Mouse (Mus musculus): ENCODE data around the gene Gpatch2.

The Gpatch2 gene

GRCm38 (mm10) chr1:187244734-187245133 is 29.4 kb downstream of the Gpatch2 start:
- no peak for DNase-seq (ENCODE audit: low spot score)

GRCm38 (mm10) chr1:187250741-187251262 is 35.5 kb downstream of the Gpatch2 start:
- no peak for DNase-seq (ENCODE audit: low spot score)

GRCm38 (mm10) chr1:187258756-187259155 is 43.4 kb downstream of the Gpatch2 start:
- no peak for DNase-seq (ENCODE audit: low spot score)

GRCm38 (mm10) chr1:187267601-187268000 is 52.3 kb downstream of the Gpatch2 start:
- DNase-seq (ENCODE audit: low spot score): no peak

- no peak for DNase-seq (ENCODE audit: low spot score)
Observed at GRCm38 (mm10) chr1:187270318-187271247, 55.3 kb downstream of the Gpatch2 start.

- DNase-seq (ENCODE audit: low spot score): no peak
Observed at GRCm38 (mm10) chr1:187277324-187277723, 62.0 kb downstream of the Gpatch2 start.

- DNase-seq (ENCODE audit: low spot score): no peak
Observed at GRCm38 (mm10) chr1:187278472-187278871, 63.2 kb downstream of the Gpatch2 start.

- DNase-seq (ENCODE audit: low spot score): no peak
Observed at GRCm38 (mm10) chr1:187279776-187280175, 64.5 kb downstream of the Gpatch2 start.

GRCm38 (mm10) chr1:187282321-187282720 is 67.0 kb downstream of the Gpatch2 start:
- no peak for DNase-seq (ENCODE audit: low spot score)

GRCm38 (mm10) chr1:187282804-187283203 is 67.5 kb downstream of the Gpatch2 start:
- DNase-seq (ENCODE audit: low spot score): no peak

GRCm38 (mm10) chr1:187285735-187286134 is 70.4 kb downstream of the Gpatch2 start:
- DNase-seq (ENCODE audit: low spot score): peak; percentile 60

- no peak for DNase-seq (ENCODE audit: low spot score)
Observed at GRCm38 (mm10) chr1:187286411-187286810, 71.1 kb downstream of the Gpatch2 start.

- DNase-seq (ENCODE audit: low spot score): no peak
Observed at GRCm38 (mm10) chr1:187286924-187287323, 71.6 kb downstream of the Gpatch2 start.

GRCm38 (mm10) chr1:187290186-187290585 is 74.9 kb downstream of the Gpatch2 start:
- no peak for DNase-seq (ENCODE audit: low spot score)

GRCm38 (mm10) chr1:187291480-187292394 is 76.4 kb downstream of the Gpatch2 start:
- DNase-seq (ENCODE audit: low spot score): no peak

GRCm38 (mm10) chr1:187292395-187292749 is 77.1 kb downstream of the Gpatch2 start:
- no peak for DNase-seq (ENCODE audit: low spot score)

GRCm38 (mm10) chr1:187293233-187293632 is 77.9 kb downstream of the Gpatch2 start:
- DNase-seq (ENCODE audit: low spot score): peak; percentile 10

GRCm38 (mm10) chr1:187294522-187294921 is 79.2 kb downstream of the Gpatch2 start:
- peak; percentile 25 for DNase-seq (ENCODE audit: low spot score)

GRCm38 (mm10) chr1:187295038-187295559 is 79.8 kb downstream of the Gpatch2 start:
- peak; percentile 9 for DNase-seq (ENCODE audit: low spot score)

GRCm38 (mm10) chr1:187295711-187296110 is 80.4 kb downstream of the Gpatch2 start:
- peak; percentile 1 for DNase-seq (ENCODE audit: low spot score)

GRCm38 (mm10) chr1:187299236-187299635 is 83.9 kb downstream of the Gpatch2 start:
- no peak for DNase-seq (ENCODE audit: low spot score)

GRCm38 (mm10) chr1:187300626-187301025 is 85.3 kb downstream of the Gpatch2 start:
- DNase-seq (ENCODE audit: low spot score): no peak
